Mouse (Mus musculus) gastrocnemius, adult 18-20 months (tissue): ENCODE measurements around the gene Gm26897. TPM values are rescaled to one million over a fixed set of nuclear protein-coding genes. Genes with fewer than 3 reads are reported as not detected.

ENCODE experiments used
- DNase-seq: peaks from one replicate; pipeline ENCODE4 v3.0.0; 2021; ENCODE audit warnings: low spot score
- total RNA-seq, 2 experiments: library from RNA; stranded (reverse); gene quantifications; 2 replicates each; pipeline ENCODE4 v1.2.3; 2021

The Gm26897 gene
- total RNA-seq, 2 experiments from 2014 or later: not detected

- DNase-seq: no peak
These were observed 15.9 kb downstream of the Gm26897 start for GRCm38 (mm10) chr5:111749599-111749998.

DNA sequence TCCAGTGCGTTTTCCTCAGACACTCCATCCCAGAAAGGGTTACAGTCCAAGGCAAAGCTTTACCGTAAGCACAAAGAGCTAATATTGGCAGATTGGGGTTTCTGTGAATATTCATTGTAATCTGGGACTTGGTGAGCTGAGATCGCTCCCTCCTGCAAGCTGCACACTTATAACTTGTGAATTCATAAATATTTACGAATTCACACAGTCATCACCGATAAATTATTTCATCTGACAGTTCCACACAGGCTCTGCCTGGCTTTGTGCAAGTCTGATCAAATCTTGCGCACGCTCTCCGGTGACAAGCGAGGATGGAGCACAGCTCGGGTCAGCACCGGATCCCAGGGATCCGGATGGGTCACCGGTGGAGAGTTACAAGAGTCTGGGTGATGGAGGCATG lies 16.4 kb downstream of the Gm26897 start:
- DNase-seq: no peak

DNA sequence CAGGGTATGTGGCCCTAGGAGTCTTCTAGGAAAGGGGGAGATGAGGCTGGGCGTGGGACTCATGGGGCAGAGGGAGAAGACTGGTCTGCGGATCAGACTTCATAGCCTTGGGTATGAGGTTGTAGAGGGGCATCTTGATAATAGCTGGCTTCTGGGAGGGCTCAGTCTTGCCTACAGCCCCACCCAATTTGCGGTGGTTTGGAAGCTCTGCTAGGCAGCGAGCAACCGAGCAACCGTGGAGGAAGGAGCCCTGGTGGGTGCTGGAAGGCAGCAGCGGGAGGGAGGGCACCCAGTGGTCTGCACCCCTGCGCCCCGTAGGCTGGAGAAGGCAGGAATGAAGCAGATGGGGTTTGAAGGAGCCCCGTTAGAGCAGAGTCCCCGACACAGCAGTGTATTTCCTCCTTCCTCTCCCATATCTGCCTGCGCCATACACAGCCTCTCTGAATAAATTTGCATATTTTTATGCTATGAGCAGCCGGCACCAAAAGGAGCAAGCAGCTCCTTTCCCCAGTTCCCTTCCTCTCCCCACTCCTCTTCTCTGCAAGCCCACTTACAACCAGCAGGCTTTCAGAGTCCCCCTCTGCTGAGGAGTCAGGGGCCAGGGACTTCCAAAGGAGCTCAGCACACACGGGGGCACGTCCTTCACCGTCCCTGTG lies 20.9 kb downstream of the Gm26897 start:
- no peak for DNase-seq

- DNase-seq: no peak
These were observed 21.6 kb downstream of the Gm26897 start for GRCm38 (mm10) chr5:111755330-111755729.

DNA sequence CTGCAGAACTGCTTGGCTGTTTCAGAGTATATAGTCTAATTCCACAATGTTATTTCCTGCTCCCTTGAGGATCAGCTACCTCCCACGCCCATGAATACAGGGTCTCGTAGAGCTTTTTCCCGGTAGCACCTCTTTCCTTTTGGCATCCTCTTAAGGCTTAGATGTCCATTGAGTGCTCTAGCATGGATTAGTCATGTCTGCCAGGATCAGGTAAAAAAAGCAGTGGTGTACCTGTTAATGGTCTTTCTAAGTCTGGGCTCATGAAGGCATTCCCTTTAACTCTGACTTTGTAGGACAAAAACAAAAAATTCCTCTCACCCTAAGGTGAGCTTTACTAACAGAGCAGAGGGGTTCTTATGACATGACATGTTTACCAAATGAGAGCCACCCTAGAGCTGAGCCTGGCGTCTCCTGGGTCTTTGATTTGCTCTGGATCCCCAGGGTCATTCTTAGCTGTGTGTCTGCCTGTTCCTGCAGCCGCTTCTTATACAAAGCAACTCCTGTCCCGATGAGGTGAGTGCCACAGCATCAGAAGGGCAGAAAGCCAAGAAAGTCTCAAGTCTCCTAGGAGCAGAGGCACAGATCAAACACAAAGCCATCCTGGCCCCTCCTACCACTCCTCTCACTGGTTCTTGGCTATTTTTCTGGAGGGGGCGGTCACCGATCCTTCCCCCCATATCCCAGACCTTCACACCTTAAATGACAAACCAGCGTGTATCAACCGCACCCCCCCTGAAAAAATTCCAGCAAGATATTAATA lies 27.2 kb downstream of the Gm26897 start:
- DNase-seq: peak; percentile 54

DNA sequence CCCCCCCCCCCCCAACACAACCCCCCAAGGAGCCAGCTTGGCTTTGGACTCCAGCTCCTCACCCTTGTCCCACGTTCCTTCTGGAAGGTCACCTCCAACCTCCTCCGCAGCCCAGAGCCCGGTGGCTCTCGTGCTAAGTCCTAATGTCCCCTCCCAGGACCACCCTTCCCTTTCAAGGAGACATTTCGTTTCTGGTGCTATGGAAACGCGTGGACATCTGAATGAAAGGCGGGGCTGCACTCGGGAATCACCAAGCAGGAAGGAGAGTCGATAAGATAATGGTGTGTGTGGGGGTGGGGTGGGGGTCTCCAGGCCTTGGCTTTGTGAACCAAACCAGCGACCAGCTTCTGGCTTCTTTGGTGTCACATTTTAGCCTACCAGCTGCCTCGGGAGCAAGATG lies 27.9 kb downstream of the Gm26897 start:
- no peak for DNase-seq

- peak; percentile 71 for DNase-seq
These were observed 28.4 kb downstream of the Gm26897 start for GRCm38 (mm10) chr5:111762085-111762484.

GRCm38 (mm10) chr5:111765671-111766290 lies 32.1 kb downstream of the Gm26897 start:
- no peak for DNase-seq

DNA sequence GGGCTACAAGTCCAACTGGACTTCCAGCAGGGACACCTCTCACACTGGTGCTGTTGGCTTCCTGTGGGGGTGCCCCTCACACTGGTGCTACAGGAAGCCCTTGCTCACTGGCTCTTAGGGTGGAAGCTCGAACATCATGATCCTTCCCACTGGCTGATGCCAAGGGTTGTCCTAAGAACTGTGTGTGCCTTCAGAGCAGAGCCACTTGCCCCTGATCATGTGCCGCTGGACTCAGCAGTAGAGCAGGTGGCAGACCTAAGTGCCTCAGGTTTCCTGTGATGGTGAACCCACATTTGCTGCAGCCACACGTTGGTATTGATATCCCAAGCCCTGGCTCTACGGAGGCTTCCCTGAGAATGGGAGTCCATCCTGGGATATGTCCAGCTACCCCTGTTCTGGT lies 33.0 kb downstream of the Gm26897 start:
- DNase-seq: peak; percentile 60

DNA sequence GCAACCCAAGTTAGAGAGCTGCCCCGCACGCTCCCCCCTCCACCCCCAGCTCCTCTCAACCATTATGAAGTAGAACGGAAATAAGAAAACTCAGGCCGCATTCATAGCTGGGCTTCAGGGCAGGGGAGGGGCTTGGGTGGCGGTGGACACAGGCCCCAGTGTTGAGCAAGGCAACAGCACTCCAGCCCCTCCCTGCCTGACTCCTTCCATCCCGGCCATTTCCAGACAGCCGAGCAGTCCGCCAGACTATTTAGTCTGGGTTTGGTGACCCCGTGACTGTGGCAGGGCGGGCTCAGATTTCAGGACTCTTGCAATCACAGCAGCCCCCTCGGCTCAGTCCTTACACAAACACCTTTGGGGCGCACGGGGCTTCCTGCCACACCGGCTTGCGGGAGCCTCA lies 36.5 kb downstream of the Gm26897 start:
- DNase-seq: peak; percentile 68

DNA sequence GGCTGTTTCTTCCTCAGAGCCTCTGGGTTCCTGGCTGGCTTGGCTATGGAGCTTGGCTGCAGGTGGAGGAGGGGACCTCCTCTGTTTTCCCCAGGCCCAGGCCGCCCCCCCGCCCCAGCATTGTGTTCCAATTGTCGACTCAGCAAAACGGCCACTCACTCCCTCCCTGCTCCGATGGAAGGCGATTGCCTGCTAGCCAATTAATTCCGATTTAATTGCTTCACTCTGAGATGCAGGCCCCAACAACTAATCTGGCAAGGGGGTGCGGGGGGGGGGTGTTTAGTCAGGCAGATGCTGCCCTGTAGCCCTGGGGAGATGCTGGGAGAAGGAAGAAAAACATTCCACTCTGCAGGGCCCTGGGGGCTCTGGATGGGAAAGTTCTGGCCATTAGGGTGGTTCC lies 38.4 kb downstream of the Gm26897 start:
- no peak for DNase-seq

GRCm38 (mm10) chr5:111772591-111773406 lies 39.1 kb downstream of the Gm26897 start:
- no peak for DNase-seq

DNA sequence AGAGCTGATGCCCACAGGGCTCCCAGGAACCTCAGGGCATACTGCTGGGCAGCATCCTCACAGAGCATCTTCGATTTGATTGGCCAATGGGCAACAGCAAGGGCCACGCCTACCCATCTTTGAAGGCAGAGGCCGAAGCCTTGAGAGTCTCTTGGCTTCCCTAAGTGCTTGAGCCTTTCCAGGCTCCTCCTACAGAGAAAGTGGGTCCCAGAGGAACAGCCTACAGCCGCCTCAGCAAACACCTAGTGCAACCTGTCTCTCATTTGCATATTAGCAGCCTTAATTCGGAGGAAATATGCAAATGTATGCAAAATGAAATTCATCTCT lies 39.6 kb downstream of the Gm26897 start:
- no peak for DNase-seq

DNA sequence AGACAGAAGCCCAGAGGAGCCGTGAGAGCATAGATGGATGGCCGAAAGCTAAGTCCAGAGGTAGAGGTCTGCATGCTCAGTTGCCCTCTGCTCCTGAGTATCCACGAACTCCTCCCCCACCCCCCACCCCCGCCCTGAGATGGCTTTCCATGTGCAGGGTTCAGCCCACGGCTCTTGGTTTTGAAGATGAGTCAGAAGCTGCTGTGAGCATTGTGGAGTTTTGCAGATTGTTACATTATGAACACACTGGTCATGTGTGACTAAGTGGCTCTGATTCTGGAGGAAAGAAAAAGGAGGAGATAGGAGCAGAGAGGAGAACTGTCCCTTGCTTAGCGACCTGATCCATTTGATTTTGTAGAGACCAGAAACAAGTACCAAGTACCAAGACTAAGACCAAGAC lies 42.5 kb downstream of the Gm26897 start:
- DNase-seq: no peak

GRCm38 (mm10) chr5:111778093-111778492 lies 44.4 kb downstream of the Gm26897 start:
- no peak for DNase-seq

GRCm38 (mm10) chr5:111779776-111780485 lies 46.2 kb downstream of the Gm26897 start:
- DNase-seq: no peak
